In genomic region chr9:61128077-61128476, GRCm38 (mm10) we compare ENCODE assay signal across 16 mouse cellular contexts.
"Had no signal": no experiment of that assay in that cellular context is flagged by ENCODE, and none has a peak within 500 bp of the region (broad histone marks: within the 10 kb centered on the region; RNA-seq: fewer than 3 reads in every experiment).

No protein-coding gene starts in this region.

- ATAC-seq: liver, embryonic 12.5 days; midbrain, embryonic 13.5 days; midbrain, embryonic 15.5 days had no signal

- H3K4me1 ChIP-seq: liver, embryonic 12.5 days had no signal

- H3K4me3 ChIP-seq: limb, embryonic 13.5 days; limb, embryonic 15.5 days; liver, embryonic 12.5 days; midbrain, embryonic 13.5 days; midbrain, embryonic 15.5 days; myocyte; neural tube, embryonic 13.5 days; neural tube, embryonic 15.5 days; stomach, embryonic 15.5 days had no signal

- H3K9me3 ChIP-seq: limb, embryonic 13.5 days; limb, embryonic 15.5 days; liver, embryonic 12.5 days; midbrain, embryonic 13.5 days; midbrain, embryonic 15.5 days; neural tube, embryonic 13.5 days; neural tube, embryonic 15.5 days; stomach, embryonic 15.5 days had no signal

- DNase-seq: lung, adult 18-20 months; lung, embryonic 14.5 days; lung, postnatal 10 days; lung, postnatal 36 days; retina, postnatal 1 day; right cerebral cortex, adult 18-20 months; right cerebral cortex, postnatal 14 days had no signal

- H3K36me3 ChIP-seq: limb, embryonic 13.5 days; limb, embryonic 15.5 days; liver, embryonic 12.5 days; midbrain, embryonic 13.5 days; midbrain, embryonic 15.5 days; neural tube, embryonic 13.5 days; neural tube, embryonic 15.5 days; stomach, embryonic 15.5 days had no signal

- H3K27me3 ChIP-seq: midbrain, embryonic 15.5 days; stomach, embryonic 15.5 days had no signal
